Mouse (Mus musculus) G1E (cell line): ENCODE measurements around the gene Mrpl54. TPM values are rescaled to one million over a fixed set of nuclear protein-coding genes. Genes with fewer than 3 reads are reported as not detected.

Experiments
- ATAC-seq: 2 replicates; pipeline ENCODE4 v1.8.0; 2016; ENCODE audit warnings: mild to moderate bottlenecking; ENCODE audit not compliant: insufficient number of reproducible peaks, poor library complexity, low FRiP score, severe bottlenecking; ENCODE audit errors: extremely low read depth
- DNase-seq: peaks from one replicate; pipeline ENCODE4 v3.0.0; 2012; ENCODE audit warnings: low spot score
- H3K27me3 ChIP-seq: 2 replicates; pipeline ENCODE4 v1.6.1; 2012; ENCODE audit warnings: mild to moderate bottlenecking, low read length, inconsistent platforms; ENCODE audit not compliant: insufficient read depth
- H3K36me3 ChIP-seq: replicated peaks from 2 replicates; pipeline ENCODE3; 2012; ENCODE audit warnings: mild to moderate bottlenecking, inconsistent platforms
- H3K4me1 ChIP-seq: 2 replicates; pipeline ENCODE4 v1.6.1; 2012; ENCODE audit warnings: low read depth, low read length, inconsistent platforms, mixed read lengths; ENCODE audit not compliant: insufficient read depth
- H3K4me3 ChIP-seq: 2 replicates; pipeline ENCODE4 v1.5.1; 2012; ENCODE audit warnings: low read depth, mild to moderate bottlenecking, inconsistent platforms, low read length, moderate library complexity, mixed read lengths
- H3K9me3 ChIP-seq: replicated peaks from 2 replicates; pipeline ENCODE4 v1.6.1; 2012; ENCODE audit warnings: inconsistent platforms
- CTCF ChIP-seq: IDR thresholded peaks from 2 replicates; pipeline ENCODE4 v1.5.1; 2012; ENCODE audit warnings: low read depth, low read length, inconsistent platforms, mixed read lengths
- GATA1 ChIP-seq: IDR thresholded peaks from 2 replicates; pipeline ENCODE4 v1.6.1; 2012; ENCODE audit warnings: borderline replicate concordance, low read length, inconsistent platforms, mixed read lengths
- GATA2 ChIP-seq: IDR thresholded peaks from 2 replicates; pipeline ENCODE4 v1.6.1; 2012; ENCODE audit warnings: low read depth, low read length, inconsistent platforms, borderline replicate concordance
- POLR2AphosphoS5 ChIP-seq: IDR thresholded peaks from 2 replicates; pipeline ENCODE4 v1.6.1; 2012; ENCODE audit warnings: low read depth, low read length, inconsistent platforms; ENCODE audit not compliant: insufficient replicate concordance
- TAL1 ChIP-seq: conservative IDR thresholded peaks from 2 replicates; pipeline ENCODE4 v1.6.1; 2012; ENCODE audit warnings: low read depth, low read length, inconsistent platforms, mixed read lengths
- polyA plus RNA-seq: library from polyadenylated mRNA; stranded (reverse); fragments of >175 nt; gene quantifications from 2 replicates; pipeline ENCODE4 v1.2.3, GENCODE M21; 2012
- total RNA-seq, 2 experiments: library from RNA; stranded (forward) in 1 of 2; stranded (reverse) in 1 of 2; fragments of 200-1000 nt in 1 of 2; fragments of >200 nt in 1 of 2; fragmentation: Nextera tagmentation in 1 of 2; gene quantifications; 2 replicates each; pipeline ENCODE4 v1.2.3; 2014 to 2017

Gene Mrpl54
- total and polyA plus RNA-seq, 3 experiments: 75.6 to 612 (median 186) TPM

DNA sequence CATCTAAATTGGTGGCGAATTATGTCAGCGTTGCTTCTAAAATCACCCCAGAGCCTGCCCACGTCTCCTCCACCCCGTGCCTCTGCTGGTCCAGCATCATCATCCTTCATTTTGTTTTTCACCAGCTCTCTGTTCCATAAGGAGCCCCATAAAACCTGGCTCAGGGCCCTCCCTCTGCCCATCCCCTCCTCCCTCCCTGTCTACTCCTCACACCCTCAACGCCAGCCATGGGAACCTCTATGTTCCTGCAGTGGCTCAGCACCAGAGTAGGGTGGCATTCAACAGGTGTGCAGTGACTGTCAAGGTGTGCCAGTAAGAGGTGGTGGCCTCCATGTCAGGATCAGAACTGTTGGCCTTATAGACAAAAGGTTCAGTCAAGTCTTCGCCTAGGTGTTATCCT lies 28.5 kb upstream of the Mrpl54 start:
- no peaks in the 10 kb centered on the region for H3K9me3 ChIP-seq
- H3K4me1 ChIP-seq: peaks cover 92% of the 10 kb centered on the region
- peak overlapping the region; percentile 88; the same call in 1 of the 2 replicates for H3K4me3 ChIP-seq
- DNase-seq: no peak
- ATAC-seq: no peak
- peaks cover 6% of the 10 kb centered on the region; the same call in 1 of the 2 replicates for H3K27me3 ChIP-seq
- peaks cover 61% of the 10 kb centered on the region for H3K36me3 ChIP-seq
- no peak for TF ChIP-seq GATA2
- TF ChIP-seq GATA1: no peak
- TF ChIP-seq POLR2AphosphoS5: no peak
- no peak for TF ChIP-seq TAL1
- no peak for TF ChIP-seq CTCF

DNA sequence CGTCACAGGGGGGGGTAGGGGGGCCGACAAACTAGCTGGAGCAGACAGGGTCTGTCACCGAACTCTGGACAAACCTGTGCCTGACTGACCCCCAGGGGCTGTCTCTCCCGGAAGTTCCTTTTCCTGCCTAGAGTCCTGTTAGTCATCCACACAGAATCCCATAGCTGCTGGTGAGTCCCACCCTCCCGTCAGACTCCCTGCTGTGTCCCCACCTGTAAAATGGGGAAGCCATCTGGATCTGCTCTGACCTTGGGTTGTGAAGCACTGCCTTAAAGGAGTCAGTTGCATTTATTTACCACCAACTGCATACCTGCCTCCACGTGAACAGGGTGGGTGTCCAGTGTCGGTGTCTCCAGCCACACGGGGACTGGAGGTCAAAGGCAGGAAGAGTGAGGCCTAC lies 27.7 kb upstream of the Mrpl54 start:
- Histone ChIP-seq H3K9me3 (no peaks in the 10 kb centered on the region), H3K27me3 (peaks cover 9% of the 10 kb centered on the region; the same call in 1 of the 2 replicates), H3K36me3 (peaks cover 53% of the 10 kb centered on the region), H3K4me3 (peak overlapping the region; percentile 88), H3K4me1 (peaks cover 91% of the 10 kb centered on the region)
- DNase-seq (no peak), ATAC-seq (no peak)
- TF ChIP-seq CTCF: no peak
- TF ChIP-seq POLR2AphosphoS5: no peak
- TF ChIP-seq TAL1: no peak
- TF ChIP-seq GATA1: no peak
- TF ChIP-seq GATA2: no peak

- peaks cover 91% of the 10 kb centered on the region for H3K4me1 ChIP-seq
- no peak for TF ChIP-seq POLR2AphosphoS5
- no peak for TF ChIP-seq GATA1
- no peak for TF ChIP-seq TAL1
- no peak for TF ChIP-seq GATA2
- TF ChIP-seq CTCF: no peak
- H3K36me3 ChIP-seq: peaks cover 44% of the 10 kb centered on the region
- H3K4me3 ChIP-seq: peak overlapping the region; percentile 88
- DNase-seq (no peak), ATAC-seq (no peak)
- H3K9me3 ChIP-seq: no peaks in the 10 kb centered on the region
- H3K27me3 ChIP-seq: peaks cover 9% of the 10 kb centered on the region; the same call in 1 of the 2 replicates
Observed at GRCm38 (mm10) chr10:81293334-81294030, 26.7 kb upstream of the Mrpl54 start.

DNA sequence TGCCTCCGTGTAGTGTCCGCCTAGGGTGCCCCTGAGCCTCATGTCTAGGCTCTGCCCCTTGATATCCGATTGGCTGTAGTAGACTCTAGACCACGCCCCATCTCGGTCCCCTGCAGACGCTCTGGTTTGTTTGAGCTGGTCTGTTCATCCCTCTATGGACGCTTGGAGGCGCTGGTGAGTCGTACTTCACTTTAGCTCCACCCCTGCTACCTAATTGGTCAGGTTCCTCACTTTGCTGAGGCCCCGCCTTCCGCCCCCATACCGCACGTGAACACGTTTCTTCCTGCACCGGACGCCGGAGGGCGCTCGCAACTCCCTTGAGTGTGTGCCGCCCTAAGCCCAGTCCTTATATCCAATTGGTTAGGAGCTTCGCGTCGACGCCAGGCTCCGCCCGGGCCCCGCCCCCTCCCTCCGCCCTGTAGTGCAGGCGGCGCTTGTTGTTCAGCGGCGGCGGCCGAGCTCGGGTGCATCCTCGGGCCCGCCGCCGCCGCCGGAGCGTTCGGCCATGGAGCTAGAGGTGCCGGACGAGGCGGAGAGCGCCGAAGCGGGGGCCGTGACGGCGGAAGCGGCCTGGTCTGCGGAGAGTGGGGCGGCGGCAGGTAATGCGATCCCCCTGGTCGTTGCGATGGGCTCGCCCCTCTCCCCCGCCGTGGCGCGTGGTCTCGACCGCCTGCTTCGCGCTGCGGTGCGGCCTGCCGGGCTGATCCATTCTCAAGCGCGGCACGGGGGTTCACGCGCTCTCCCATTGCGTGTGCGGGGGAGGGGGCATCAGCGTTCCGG lies 26.0 kb upstream of the Mrpl54 start, which contains the start of gene Pip5k1c:
Gene Pip5k1c, plus strand, starts transcription at position 410 of the 780 bp plus-strand sequence.
- ATAC-seq (peak; percentile 92), DNase-seq (peak; percentile 84)
- TF ChIP-seq TAL1 (no peak), GATA1 (no peak), CTCF (peak; percentile 81), POLR2AphosphoS5 (peak; percentile 76; the same call in 1 of the 2 replicates), GATA2 (no peak)
- peaks cover 90% of the 10 kb centered on the region for H3K4me1 ChIP-seq
- peaks cover 36% of the 10 kb centered on the region for H3K36me3 ChIP-seq
- H3K9me3 ChIP-seq: no peaks in the 10 kb centered on the region
- H3K4me3 ChIP-seq: peak within 1 kb of the TSS; percentile 88
- H3K27me3 ChIP-seq: peaks cover 15% of the 10 kb centered on the region; the same call in 1 of the 2 replicates

DNA sequence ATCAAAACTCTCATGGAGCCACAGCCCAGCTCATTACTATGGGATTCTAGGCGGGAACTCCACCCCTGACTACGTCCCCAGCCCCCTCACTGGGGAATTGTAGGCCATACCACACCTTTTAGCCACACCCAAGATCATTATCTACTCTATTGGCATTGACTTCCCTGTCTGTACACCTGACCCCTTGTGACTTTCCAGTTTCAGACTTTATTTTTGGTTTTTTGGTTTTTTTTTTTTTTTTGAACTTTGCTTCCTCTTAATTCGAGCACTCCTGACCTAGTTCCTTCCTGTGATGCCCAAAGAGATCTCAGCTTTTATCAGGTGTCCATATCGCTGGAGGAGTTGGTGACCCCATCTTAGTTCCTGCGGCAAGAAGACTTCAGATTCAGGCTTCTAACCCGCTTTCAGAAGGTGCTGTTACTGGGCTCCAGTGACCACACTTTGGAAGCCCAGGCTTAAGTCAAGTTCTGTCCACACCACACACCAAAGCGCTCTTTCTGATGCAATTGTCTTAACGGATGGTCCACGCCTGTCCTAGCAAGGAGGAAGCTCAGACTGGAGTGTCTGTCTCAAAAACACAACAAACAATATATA lies 24.9 kb upstream of the Mrpl54 start, which contains the start of gene Tjp3:
Gene Tjp3, minus strand, starts transcription at position 71 of the 594 bp plus-strand sequence.
- ATAC-seq (no peak), DNase-seq (no peak)
- Histone ChIP-seq H3K4me1 (peaks cover 83% of the 10 kb centered on the region), H3K36me3 (peaks cover 27% of the 10 kb centered on the region), H3K9me3 (no peaks in the 10 kb centered on the region), H3K27me3 (peaks cover 15% of the 10 kb centered on the region; the same call in 1 of the 2 replicates), H3K4me3 (peak within 1 kb of the TSS; percentile 57; the same call in 1 of the 2 replicates)
- TF ChIP-seq CTCF (no peak), POLR2AphosphoS5 (no peak), GATA2 (no peak), TAL1 (no peak), GATA1 (no peak)
